Mouse (Mus musculus) myocyte (in vitro differentiated cells): ENCODE results near the gene Alg9.

Experiments used
- MAX ChIP-seq: IDR thresholded peaks from one replicate; pipeline ENCODE4 v1.6.1; 2011; ENCODE audit warnings: low read depth, mild to moderate bottlenecking, control low read depth
- POLR2A ChIP-seq: IDR thresholded peaks from one replicate; pipeline ENCODE4 v1.6.1; 2011; ENCODE audit warnings: low read depth, mild to moderate bottlenecking, control low read depth, moderate library complexity; ENCODE audit not compliant: insufficient read length
- POLR2AphosphoS2 ChIP-seq: IDR thresholded peaks from one replicate; pipeline ENCODE4 v1.6.1; 2011; ENCODE audit warnings: low read depth, control low read depth; ENCODE audit not compliant: insufficient read length
- SRF ChIP-seq: IDR thresholded peaks from one replicate; pipeline ENCODE4 v1.6.1; 2011; ENCODE audit warnings: low read depth; ENCODE audit not compliant: control insufficient read depth, insufficient read length
- USF1 ChIP-seq: IDR thresholded peaks from one replicate; pipeline ENCODE4 v1.6.1; 2011; ENCODE audit warnings: low read depth, mild to moderate bottlenecking, control low read depth, moderate library complexity

DNA sequence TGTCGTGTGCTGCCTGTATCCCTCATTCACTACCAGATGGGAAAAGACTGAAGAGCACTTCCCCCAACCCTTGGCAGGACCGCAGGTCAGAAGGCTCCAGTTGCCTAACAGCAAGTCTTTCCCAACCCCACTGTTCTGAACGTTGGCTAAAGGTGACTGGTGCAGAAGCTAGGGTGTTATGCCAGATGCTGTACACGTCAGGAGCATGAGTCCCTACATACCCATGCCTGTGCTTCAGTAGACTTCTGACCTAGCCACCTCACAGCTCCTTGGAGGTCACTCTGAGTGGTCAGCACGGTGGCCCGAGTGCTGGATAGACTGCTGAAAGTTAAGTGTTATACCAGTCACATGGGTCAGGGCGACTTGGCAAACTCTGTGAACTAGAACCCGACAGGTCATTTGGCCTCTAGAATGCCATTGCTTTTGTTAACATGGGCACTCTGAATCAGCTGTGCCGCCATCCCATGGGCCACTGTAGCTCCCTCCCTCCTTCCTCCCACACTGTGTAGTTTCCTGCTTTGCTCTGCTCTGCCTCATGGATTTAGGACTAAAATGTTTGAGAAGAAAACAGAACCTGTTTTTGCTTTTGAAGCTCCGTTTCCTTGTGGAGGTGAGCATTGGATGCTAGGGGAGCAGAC lies 60.4 kb downstream of the Alg9 start:
- TF ChIP-seq USF1 (no peak), POLR2AphosphoS2 (no peak), MAX (no peak), SRF (no peak), POLR2A (no peak)
